Mouse (Mus musculus) heart, postnatal 36 days (tissue): ENCODE results near the gene G6pd2. TPM values are rescaled to one million over a fixed set of nuclear protein-coding genes. Genes with fewer than 3 reads are reported as not detected.

Source experiments
- DNase-seq, 2 experiments: peaks; one replicate each; pipeline ENCODE4 v3.0.0; 2021 to 2022
- intact Hi-C: fragments of 180-260 bp; cut with DNase I; formaldehyde crosslinking; loops from one replicate; pipeline ENCODE4 v1.15.1; 2025
- total RNA-seq, 2 experiments: library from RNA; stranded (reverse); gene quantifications; 2 replicates each; pipeline ENCODE4 v1.2.3; 2021

Gene G6pd2
- total RNA-seq = not detected

DNA sequence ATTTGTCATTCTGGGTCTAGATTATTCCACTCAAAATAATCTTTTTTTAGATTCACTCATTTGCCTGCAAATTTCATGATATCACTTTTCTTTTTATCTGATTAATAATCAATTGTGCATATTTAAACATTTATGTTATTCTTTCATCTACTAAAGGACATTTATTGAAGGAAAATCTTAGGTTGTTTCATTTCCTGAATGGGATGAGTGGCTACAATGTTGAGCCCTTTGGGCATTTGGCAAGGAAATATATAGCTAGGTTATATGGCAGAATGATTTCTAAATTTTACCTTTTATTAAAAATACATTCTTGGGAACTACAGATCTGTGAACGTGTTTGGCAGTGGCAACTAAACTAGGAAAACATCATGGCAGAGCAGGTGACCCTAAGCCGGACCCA lies at the start of gene G6pd2:
G6pd2 (plus strand) TSS at position 301 of the 400 bp plus-strand sequence.
- no peak for DNase-seq
- intact Hi-C loops = no loop called here

DNA sequence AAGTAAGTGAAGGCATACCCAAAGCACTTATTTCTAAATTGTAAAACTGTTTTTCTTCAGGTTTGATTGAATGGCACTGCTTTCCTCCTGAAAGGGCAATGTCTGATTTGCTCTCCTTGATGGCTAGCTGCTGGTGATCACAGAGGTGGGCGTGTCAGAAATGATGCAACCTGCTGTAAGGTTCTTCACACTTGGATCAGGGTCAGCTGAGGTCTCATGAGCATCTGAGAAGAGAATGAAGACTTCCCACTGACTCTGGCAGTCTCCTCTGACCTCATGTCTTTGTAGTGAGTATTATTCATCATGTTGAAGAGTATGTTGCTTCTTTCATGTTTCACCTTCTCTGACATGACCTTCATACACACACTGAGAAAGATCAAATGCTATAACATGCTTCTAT lies 44.4 kb upstream of the G6pd2 start:
- intact Hi-C loops = no loop called here
- no peak for DNase-seq

DNA sequence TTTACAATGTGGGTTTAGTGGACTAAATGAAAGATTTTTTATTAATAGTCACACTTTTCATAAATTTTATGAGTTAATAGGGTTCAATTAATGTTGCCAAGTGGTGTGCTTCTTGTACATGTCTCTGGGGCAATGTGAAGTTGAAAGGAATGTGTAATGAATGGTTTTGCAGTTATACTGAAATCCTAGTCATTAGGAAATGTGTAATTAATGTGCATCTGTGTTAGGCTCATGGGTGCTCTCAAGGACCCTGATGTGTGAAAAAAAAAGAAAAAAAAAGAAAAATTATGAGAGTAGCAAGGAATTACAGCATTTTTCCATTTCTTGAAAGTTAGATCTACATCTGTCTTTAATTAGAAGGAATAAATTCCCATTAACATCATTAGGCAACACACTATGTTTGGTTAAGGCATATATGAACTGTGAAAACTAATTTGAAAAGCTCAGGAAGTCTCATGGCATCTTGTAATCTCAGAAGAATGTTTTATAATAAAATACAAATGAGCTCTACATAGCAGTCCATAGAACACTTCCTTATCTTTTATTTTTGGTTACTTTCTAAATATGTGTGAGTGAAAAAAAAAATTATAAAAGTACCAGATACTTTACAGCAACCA lies 24.4 kb downstream of the G6pd2 start:
- DNase-seq = no peak
- intact Hi-C loops = no loop called here

DNA sequence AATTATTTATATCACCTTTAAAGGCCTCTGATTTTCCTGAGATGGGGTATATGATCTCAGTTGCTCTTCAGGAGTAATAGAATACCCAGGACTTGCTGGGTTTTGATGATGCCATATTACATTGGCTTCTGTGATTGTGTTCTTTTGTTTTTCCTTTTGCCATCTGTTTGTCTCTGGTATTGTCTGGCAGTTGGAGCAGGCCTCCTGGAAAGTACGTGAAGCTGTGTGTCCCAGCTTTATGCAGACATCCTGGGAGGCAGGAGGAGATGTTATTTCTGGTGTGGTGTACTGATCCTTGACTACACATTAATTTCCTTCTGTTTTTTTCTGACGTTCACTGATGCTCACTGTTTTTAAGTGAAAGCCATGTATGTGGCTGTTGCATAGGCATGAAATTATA lies 35.3 kb downstream of the G6pd2 start:
- DNase-seq = no peak
- intact Hi-C loops = no loop called here
